Mouse (Mus musculus) megakaryocyte, embryonic 14.5 days (primary cell): ENCODE data around the gene Gab1. TPM values are rescaled to one million over a fixed set of nuclear protein-coding genes. Genes with fewer than 3 reads are reported as not detected.

Source experiments
- H3K27me3 ChIP-seq: replicated peaks from 2 replicates; pipeline ENCODE3; 2012; ENCODE audit warnings: inconsistent platforms
- H3K36me3 ChIP-seq: replicated peaks from 2 replicates; pipeline ENCODE3; 2012; ENCODE audit warnings: low read length, inconsistent platforms, mixed read lengths
- H3K4me1 ChIP-seq: 2 replicates; pipeline ENCODE4 v1.6.1; 2012; ENCODE audit warnings: inconsistent platforms
- H3K4me3 ChIP-seq: replicated peaks from 2 replicates; pipeline ENCODE3; 2012; ENCODE audit warnings: moderate library complexity, mild to moderate bottlenecking, inconsistent platforms
- H3K9me3 ChIP-seq: 2 replicates; pipeline ENCODE4 v1.6.1; 2012; ENCODE audit warnings: inconsistent platforms
- FLI1 ChIP-seq: IDR thresholded peaks from 2 replicates; pipeline ENCODE4 v1.6.1; 2012; ENCODE audit warnings: low read length, inconsistent platforms, mixed read lengths
- GATA1 ChIP-seq: IDR thresholded peaks from 3 replicates; pipeline ENCODE4 v1.6.1; 2012; ENCODE audit warnings: mixed read lengths, low read length, inconsistent platforms, borderline replicate concordance
- polyA plus RNA-seq: library from polyadenylated mRNA; stranded (reverse); fragments of >175 nt; gene quantifications from 2 replicates; pipeline ENCODE4 v1.2.3, GENCODE M21; 2012; ENCODE audit warnings: low replicate concordance; ENCODE audit not compliant: insufficient read depth

The Gab1 gene
- polyA plus RNA-seq, 1 experiment = 3.2 TPM

GRCm38 (mm10) chr8:80863393-80863792, 16.9 kb downstream of the Gab1 start:
- Histone ChIP-seq H3K4me3 (no peak overlapping the region), H3K4me1 (peaks cover 18% of the 10 kb centered on the region), H3K36me3 (no peaks in the 10 kb centered on the region), H3K27me3 (peaks cover 2% of the 10 kb centered on the region), H3K9me3 (no peaks in the 10 kb centered on the region)
- no peak for TF ChIP-seq FLI1

GRCm38 (mm10) chr8:80859180-80859775, 21.0 kb downstream of the Gab1 start:
- H3K4me3 ChIP-seq = no peak overlapping the region

GRCm38 (mm10) chr8:80857851-80858367, 22.4 kb downstream of the Gab1 start:
- H3K9me3 ChIP-seq = no peaks in the 10 kb centered on the region
- peaks cover 2% of the 10 kb centered on the region for H3K27me3 ChIP-seq
- peaks cover 13% of the 10 kb centered on the region for H3K4me1 ChIP-seq
- no peaks in the 10 kb centered on the region for H3K36me3 ChIP-seq
- TF ChIP-seq FLI1 (no peak), GATA1 (no peak)
- no peak overlapping the region for H3K4me3 ChIP-seq

More at GRCm38 (mm10) chr8:80859180-80859775, 21.0 kb downstream of the Gab1 start:
- H3K27me3 ChIP-seq = peaks cover 2% of the 10 kb centered on the region
- H3K36me3 ChIP-seq = no peaks in the 10 kb centered on the region
- TF ChIP-seq GATA1 (no peak), FLI1 (no peak)
- H3K9me3 ChIP-seq = no peaks in the 10 kb centered on the region
- peaks cover 15% of the 10 kb centered on the region for H3K4me1 ChIP-seq

- H3K4me1 ChIP-seq = peaks cover 18% of the 10 kb centered on the region
- H3K27me3 ChIP-seq = peaks cover 2% of the 10 kb centered on the region
- TF ChIP-seq FLI1 (no peak), GATA1 (no peak)
- H3K9me3 ChIP-seq = no peaks in the 10 kb centered on the region
- no peak overlapping the region for H3K4me3 ChIP-seq
- no peaks in the 10 kb centered on the region for H3K36me3 ChIP-seq
Measured at GRCm38 (mm10) chr8:80857128-80857527, 23.2 kb downstream of the Gab1 start.

GRCm38 (mm10) chr8:80856606-80857005, 23.7 kb downstream of the Gab1 start:
- TF ChIP-seq FLI1 = no peak
- no peak for TF ChIP-seq GATA1
- peaks cover 2% of the 10 kb centered on the region for H3K27me3 ChIP-seq
- H3K36me3 ChIP-seq = no peaks in the 10 kb centered on the region
- H3K4me1 ChIP-seq = peaks cover 20% of the 10 kb centered on the region
- no peaks in the 10 kb centered on the region for H3K9me3 ChIP-seq
- no peak overlapping the region for H3K4me3 ChIP-seq

- no peaks in the 10 kb centered on the region for H3K36me3 ChIP-seq
- H3K27me3 ChIP-seq = no peaks in the 10 kb centered on the region
- H3K4me3 ChIP-seq = no peak overlapping the region
- TF ChIP-seq FLI1 (no peak), GATA1 (no peak)
- no peaks in the 10 kb centered on the region for H3K9me3 ChIP-seq
- peaks cover 23% of the 10 kb centered on the region for H3K4me1 ChIP-seq
Measured at GRCm38 (mm10) chr8:80853622-80854021, 26.7 kb downstream of the Gab1 start.

- H3K4me1 ChIP-seq = peaks cover 22% of the 10 kb centered on the region
- no peaks in the 10 kb centered on the region for H3K27me3 ChIP-seq
- no peak for TF ChIP-seq GATA1
- TF ChIP-seq FLI1 = no peak
- no peaks in the 10 kb centered on the region for H3K9me3 ChIP-seq
- no peaks in the 10 kb centered on the region for H3K36me3 ChIP-seq
- no peak overlapping the region for H3K4me3 ChIP-seq
Measured at GRCm38 (mm10) chr8:80853208-80853607, 27.1 kb downstream of the Gab1 start.

- Histone ChIP-seq H3K9me3 (no peaks in the 10 kb centered on the region), H3K27me3 (peaks cover 1% of the 10 kb centered on the region), H3K4me1 (peaks cover 16% of the 10 kb centered on the region), H3K36me3 (no peaks in the 10 kb centered on the region), H3K4me3 (no peak overlapping the region)
- TF ChIP-seq FLI1 (no peak), GATA1 (no peak)
Measured at GRCm38 (mm10) chr8:80852412-80853165, 27.7 kb downstream of the Gab1 start.

GRCm38 (mm10) chr8:80851648-80852047, 28.7 kb downstream of the Gab1 start:
- H3K4me3 ChIP-seq = no peak overlapping the region
- H3K4me1 ChIP-seq = peaks cover 16% of the 10 kb centered on the region
- no peaks in the 10 kb centered on the region for H3K36me3 ChIP-seq
- H3K9me3 ChIP-seq = no peaks in the 10 kb centered on the region
- no peak for TF ChIP-seq GATA1
- no peak for TF ChIP-seq FLI1
- peaks cover 3% of the 10 kb centered on the region for H3K27me3 ChIP-seq

GRCm38 (mm10) chr8:80850013-80850412, 30.3 kb downstream of the Gab1 start:
- H3K27me3 ChIP-seq = peaks cover 4% of the 10 kb centered on the region
- no peaks in the 10 kb centered on the region for H3K36me3 ChIP-seq
- no peak overlapping the region for H3K4me3 ChIP-seq
- TF ChIP-seq FLI1 (no peak), GATA1 (no peak)
- H3K9me3 ChIP-seq = no peaks in the 10 kb centered on the region
- H3K4me1 ChIP-seq = peaks cover 22% of the 10 kb centered on the region

- no peak for TF ChIP-seq FLI1
- TF ChIP-seq GATA1 = no peak
- Histone ChIP-seq H3K36me3 (no peaks in the 10 kb centered on the region), H3K4me1 (peaks cover 24% of the 10 kb centered on the region), H3K9me3 (no peaks in the 10 kb centered on the region), H3K27me3 (peaks cover 4% of the 10 kb centered on the region), H3K4me3 (no peak overlapping the region)
Measured at GRCm38 (mm10) chr8:80848631-80849030, 31.7 kb downstream of the Gab1 start.
